Mouse (Mus musculus) adrenal gland, postnatal 10 days (tissue): ENCODE results near the gene Nr4a2. TPM values are rescaled to one million over a fixed set of nuclear protein-coding genes. Genes with fewer than 3 reads are reported as not detected.

ENCODE experiments used
- DNase-seq: peaks from one replicate; pipeline ENCODE4 v3.0.0; 2021; ENCODE audit warnings: mixed read lengths
- total RNA-seq, 2 experiments: library from RNA; stranded (reverse); gene quantifications; 2 replicates each; pipeline ENCODE4 v1.2.3; 2021

Nr4a2 gene
- total RNA-seq, 2 experiments from 2014 or later: 4.1 to 22.6 TPM

DNA sequence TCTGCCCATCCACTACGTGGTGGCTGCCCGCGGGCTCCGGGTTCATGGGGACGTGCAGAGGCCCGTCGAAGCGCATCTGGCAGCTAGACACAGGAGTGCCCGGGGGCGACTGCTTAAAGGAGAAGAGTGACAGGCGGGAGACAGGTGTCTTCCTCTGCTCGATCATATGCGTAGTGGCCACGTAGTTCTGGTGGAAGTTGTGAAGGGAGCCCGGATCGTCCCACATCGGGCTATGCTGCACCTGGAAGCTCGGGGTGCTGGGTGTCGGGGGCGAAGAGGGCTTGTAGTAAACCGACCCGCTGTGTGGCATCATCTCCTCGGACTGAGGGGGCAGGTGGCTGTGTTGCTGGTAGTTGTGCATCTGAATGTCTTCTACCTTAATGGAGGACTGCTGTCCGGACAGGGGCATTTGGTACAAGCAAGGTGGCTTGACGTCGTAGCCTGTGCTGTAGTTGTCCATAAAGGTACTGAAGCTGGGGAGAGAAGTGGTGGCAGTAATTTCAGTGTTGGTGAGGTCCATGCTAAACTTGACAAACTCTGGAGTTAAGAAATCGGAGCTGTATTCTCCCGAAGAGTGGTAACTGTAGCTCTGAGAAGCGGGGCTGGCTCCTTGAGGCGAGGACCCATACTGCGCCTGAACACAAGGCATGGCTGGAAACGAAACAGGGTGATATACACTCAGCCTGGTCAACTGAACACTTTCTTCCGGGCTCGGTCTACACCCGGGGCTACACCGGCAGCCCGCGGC, 11.8 kb downstream of the Nr4a2 start:
- no peak for DNase-seq

DNA sequence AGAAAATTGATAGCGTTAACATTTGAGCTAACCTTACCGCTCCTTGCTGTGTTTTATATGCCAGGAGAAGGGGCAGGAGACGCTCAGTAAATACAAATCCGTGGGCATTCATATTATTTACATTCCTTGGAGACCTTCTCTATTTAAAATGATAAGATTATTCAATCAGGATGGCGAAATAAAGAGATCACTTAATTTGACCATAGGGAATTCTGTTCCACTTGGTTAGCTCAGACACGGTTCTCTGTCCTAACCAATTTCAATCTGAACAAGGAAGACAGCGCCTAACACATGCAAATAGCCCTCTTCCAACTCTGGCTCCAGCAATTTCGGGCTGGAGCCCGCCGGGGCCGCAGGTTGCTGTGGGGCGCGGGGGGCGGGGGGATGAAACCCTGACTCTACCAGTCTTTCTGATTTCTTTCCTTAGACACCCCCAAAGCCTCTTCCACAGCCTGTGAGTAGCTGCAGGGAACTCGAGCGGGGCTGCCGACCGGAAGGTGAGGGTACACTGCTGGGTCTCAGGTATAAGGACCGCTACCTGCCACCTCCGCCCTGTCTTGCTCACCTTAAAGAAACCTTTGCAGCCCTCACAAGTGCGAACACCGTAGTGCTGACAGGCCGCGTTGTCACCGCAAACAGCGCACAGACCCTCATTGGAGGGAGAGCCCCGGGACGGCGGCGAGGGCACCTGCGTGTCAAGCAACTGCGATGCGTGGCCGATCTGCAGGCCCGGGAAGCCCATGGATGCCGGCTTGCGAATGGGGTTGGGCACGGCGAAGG, 12.6 kb downstream of the Nr4a2 start:
- no peak for DNase-seq

DNA sequence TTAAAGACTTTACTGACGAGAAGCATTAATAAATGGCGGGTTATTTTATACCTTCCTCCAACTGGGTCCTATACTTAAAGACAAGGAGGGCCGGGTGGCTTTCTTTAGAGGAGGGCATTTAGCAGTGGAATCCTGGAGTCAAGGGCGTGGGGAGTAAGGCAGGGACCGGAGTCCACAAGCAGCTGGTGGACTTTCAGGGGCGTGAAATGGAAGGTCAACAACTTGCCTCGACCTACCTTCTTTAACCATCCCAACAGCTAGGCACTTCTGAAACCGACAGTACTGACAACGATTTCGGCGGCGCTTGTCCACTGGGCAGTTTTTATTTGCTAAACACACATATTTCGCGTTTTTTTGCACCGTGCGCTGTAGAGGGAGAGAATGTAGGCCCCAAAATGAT, 13.4 kb downstream of the Nr4a2 start:
- no peak for DNase-seq

DNA sequence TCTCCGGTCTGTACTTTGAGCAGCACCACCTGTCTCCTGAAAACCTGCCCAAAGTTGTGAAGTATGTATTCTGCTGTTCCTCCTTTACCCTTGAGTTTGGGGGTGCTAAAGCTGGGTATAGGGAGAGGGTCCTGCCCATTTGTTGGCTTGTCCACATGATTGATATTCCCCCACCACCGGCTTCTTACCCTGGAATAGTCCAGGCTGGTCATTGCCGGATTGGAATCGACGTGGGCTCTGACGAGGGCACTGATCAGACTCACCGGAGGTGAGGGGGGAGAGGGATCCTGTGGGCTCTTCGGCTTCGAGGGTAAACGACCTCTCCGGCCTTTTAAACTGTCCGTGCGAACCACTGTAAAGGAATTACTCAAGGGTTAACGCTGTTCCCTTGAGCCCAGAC, 13.9 kb downstream of the Nr4a2 start:
- DNase-seq: no peak

DNA sequence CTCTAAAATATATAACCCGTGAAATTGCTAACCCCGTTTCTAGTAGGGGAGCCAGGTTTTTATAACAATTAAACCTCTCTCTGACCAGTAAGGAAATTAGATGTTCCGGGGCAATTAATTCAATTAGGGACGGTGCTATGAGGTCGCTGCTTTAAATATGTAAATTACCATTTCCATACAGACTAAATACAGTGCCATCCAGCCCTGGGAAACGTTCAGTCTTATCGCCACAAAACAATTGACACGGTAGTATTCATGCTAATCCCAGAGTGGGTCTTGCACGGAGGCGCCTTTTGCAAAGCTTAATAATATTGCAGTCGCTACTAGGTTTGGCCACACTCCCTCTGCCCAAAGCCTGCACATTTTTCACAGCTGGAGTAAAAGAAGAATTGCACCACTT, 14.5 kb downstream of the Nr4a2 start:
- no peak for DNase-seq

DNA sequence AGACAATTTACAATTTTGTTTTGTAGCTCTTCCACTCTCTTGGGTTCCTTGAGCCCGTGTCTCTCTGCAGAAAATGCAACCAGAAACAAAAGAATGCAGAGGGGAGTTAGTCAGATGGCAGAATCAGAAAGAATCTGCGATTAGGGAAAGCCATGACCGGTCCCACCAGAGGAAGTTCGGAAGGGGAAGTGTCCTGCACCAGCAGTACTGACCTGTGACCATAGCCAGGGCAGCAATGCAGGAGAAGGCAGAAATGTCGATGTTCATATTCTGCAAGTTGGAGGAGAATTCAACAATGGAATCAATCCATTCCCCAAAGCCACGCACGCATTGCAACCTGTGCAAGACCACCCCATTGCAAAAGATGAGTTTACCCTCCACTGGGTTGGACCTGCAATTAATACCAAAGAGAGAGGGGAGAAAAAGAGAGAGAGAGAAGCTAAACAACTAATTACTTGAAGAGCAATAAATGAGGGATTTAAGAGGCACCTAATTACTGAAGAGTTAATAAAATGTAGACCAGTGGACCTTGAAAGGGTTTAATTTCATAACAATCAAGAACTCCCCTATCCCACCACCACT, 15.4 kb downstream of the Nr4a2 start:
- DNase-seq: no peak

DNA sequence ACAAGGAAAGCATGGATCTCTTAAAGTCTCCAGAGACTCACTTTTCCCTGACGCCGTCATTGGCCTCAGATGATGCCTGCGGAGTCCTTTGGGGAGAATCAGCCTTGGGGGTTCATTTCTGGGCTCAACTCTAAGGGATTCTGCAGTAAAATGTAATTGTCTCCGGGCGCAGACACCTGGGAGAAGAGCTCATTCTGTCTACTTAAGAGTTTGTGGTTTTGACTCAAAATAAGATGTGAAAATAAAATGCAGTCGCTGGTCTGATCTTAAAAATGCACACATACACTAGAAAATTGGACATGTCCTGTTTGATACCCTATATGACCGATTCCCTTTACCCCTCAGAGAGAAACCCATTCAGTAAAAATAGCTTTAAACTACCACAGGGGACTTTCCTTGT, 18.4 kb downstream of the Nr4a2 start:
- no peak for DNase-seq

DNA sequence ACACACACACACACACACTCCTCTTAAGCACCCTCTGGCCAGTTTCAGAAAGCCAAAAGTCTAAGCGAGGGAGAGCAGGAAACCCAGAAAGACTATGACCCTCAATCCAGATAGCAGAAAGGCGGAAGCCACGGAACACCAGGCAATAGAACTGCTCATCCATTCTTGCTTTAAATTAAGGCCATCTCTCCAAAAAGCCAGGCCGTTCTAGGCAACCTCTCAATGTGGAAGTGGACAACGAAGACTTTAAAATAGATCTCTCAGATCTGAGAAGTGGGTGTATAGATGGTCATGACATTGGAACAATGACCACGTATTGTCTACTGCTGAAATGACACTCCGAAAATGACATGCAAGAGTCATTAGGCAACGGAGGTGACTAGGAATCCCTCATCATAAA, 19.1 kb downstream of the Nr4a2 start:
- DNase-seq: no peak

DNA sequence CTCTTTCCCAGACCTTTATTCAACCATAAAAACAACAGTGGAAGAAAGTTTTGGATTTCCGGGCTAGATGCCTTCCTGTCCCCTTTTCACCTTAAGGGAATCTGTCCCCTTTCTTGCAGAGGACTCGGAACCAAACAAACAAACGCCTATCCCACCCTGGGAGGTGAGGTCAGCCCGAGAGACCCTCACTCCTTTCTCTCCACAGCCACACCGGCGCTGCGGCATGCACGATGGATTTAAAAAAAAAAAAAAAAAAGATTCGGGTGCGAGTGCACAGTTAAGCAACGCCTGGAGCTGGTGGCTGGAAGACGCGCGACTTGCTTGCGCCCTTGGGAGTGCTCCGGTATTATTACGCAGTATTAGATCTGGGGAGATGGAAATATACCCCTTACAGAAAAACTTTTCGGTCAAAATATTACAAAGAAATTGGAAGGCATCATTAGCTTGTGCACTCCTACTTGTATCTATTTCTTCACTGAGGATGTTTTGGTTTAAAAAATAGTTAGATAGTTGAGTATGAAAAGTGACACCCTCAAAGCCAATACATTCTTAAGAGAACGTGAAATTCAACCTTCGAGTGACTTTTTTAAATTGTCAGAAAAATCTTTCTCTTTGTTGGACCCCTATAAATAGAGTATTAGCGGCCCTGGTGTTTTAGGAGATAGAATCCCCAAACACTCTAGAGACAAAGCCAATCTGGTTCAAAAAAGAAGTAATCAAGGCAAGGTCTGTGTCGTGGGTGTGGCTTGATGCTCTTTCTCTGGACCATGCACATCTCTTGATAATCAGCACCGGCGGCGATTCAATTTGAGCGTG, 19.8 kb downstream of the Nr4a2 start:
- DNase-seq: no peak

DNA sequence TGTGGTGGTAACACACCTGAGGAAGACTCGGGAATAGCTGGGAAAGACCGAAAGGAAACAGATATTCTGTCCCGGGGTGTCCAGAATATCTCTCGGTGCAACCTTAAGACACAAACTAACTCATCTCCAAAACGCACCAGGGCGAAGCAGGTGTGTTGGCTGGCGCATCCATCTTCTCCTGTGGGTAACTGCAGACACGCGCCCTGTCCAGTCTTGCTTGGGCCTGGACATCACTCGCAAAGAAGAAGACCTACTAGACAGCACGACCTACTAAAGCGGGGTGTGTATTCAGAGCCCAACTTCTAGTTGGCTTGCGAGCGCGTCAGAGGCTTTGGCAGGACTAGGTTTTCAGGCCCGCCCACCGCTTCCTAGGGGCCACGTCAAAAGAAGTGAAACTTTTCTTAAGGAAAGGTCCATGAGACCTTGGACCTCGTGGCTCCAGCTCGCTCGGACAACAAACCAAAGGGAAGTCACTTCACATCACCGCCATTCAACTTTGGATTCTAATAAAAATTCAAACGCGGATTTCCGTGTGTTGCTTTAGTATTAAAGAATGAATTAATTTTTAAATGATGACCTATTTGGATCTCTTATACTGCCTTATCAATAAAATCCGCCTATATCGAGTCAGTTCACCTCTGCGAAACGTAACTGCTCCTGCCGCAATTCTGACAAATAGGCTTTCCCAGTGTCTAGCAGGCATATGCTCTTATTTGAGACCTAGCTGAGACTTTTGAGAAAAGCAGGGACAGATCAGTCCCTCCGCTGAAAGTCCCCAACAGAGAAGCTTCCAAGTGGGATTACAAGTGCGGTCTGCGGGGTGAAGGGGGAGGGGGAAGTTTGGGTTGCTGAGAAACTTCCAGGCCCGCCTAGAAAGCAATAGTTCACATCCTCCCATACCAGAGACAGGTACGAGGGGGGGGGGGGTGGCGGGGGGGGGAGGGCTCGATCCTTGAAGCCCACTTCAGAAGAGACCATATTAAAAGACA, 20.7 kb downstream of the Nr4a2 start:
- no peak for DNase-seq

DNA sequence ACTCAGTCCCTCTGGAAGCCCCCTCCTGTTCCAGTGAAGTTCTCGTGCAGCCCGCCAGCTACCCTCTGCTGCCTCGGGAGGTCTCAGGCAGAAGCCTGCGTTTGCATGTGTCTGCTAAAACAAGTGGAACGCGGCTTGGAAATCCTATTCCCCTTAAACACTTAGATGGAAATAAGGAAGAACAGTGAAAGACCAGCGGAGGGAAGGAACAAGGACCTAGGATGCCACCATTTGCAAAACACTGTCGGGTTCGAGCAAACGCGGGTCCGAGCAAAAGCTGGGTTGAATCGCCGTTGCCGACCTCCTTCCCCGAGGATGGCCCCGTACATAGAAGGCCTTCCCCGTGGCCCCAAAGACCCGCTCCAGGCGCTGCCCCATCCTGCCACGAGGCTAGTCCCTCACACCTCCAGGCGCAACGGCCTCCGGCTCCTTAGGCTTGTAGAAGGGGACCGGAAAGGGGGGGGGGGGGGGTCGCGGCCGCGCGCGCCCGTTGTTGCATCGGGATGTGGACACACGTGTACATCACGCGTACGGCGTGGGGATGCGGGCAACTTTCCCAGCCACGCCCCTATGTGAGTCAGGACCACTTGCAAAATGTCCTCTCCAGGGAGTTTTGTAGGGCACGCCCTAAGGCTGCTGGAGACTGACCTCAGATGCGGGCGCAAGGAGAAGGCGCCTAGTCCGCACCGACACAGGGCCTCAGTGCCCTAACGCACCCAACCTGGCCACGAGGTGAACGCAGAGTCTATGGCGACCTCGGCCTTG, 21.5 kb downstream of the Nr4a2 start:
- DNase-seq: peak; percentile 51

DNA sequence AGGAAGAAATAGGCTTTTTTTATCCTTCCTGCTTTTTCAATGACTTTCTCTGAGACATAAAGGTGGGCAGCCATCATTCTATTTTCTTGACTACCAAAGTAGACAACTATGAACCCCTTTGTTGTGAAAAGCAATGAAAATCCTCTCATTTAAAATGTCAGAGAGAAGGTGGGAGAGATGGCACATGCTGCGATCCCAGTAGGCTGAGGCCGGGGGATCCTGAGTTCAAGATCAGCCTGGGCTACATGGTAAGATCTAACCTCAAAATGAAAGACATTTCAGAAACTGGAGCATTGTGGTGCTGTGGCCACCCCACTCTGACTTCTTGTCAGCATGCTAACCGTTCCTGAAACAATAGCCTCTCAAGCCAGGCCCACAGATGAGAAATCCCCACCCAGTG, 23.6 kb downstream of the Nr4a2 start:
- DNase-seq: no peak

DNA sequence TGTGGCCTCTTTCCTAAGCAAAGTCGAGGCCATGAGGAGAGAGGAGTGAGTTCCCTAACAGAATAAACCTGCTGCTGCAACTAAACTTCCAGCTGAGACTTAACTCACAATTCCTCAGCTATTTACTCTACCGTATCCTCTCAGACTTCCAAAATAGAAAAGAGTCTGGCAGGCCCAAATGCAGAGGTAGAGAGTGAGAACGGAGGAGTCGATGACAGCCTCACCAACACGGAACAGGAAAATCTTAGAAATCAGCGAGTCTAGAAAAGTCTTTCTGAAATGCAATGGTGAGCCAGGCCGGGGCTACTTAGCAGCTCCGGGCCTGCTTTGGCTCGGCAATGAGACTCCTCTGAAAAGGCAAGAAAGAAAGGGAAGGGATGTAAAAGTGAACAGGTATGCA, 51.4 kb downstream of the Nr4a2 start:
- no peak for DNase-seq

DNA sequence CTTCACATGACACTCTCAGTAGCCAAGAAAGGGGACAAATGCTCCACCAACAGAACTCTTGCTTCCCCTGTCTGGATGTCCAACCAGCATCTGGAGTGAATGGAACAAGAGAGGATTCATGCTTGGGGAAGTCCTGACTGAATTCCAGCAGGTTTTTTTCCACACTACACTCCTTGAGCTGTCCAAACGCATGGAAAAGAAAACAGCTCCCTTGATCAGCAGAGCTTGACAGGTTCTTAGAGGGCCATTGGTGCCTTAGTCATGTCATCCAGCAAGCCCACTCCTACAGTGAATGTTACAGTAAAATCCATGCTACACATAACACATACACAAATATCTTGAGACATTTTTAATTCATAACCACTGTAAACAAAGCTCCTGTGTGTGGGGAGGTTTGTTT, 60.3 kb downstream of the Nr4a2 start:
- DNase-seq: no peak

Other genes with a start within 250 kb of the Nr4a2 start
- 100 to 1,000 TPM; 164 to 188 TPM for gene Gpd2, start 113.6 kb upstream of the Nr4a2 start, total RNA-seq